Mouse (Mus musculus) forebrain, embryonic 15.5 days (tissue): ENCODE data around the gene Pabpn1. TPM values are rescaled to one million over a fixed set of nuclear protein-coding genes. Genes with fewer than 3 reads are reported as not detected.
"Not testable (repeated sequence)": the region's sequence is repeated elsewhere in the genome, so short reads cannot be mapped to it uniquely, and the experiment has no call there.

ENCODE experiments used
- ATAC-seq: fragments of 200-750 bp; cut with Nextera tagmentation; replicated peaks from 2 replicates; pipeline ENCODE4 v1.8.0; 2017; ENCODE audit warnings: mild to moderate bottlenecking, moderate TSS enrichment, moderate library complexity
- H3K27ac ChIP-seq: fragments of 300-500 bp; sonication (generic); replicated peaks from 2 replicates; pipeline ENCODE4 v1.5.1; 2015; ENCODE audit warnings: mild to moderate bottlenecking, inconsistent platforms
- H3K27me3 ChIP-seq: fragments of 300-500 bp; sonication (generic); 2 replicates; pipeline ENCODE4 v1.6.1; 2015; ENCODE audit warnings: inconsistent platforms
- H3K36me3 ChIP-seq: fragments of 300-500 bp; sonication (generic); 2 replicates; pipeline ENCODE4 v1.6.1; 2015; ENCODE audit warnings: mild to moderate bottlenecking, inconsistent platforms
- H3K4me1 ChIP-seq: fragments of 300-500 bp; sonication (generic); 2 replicates; pipeline ENCODE4 v1.6.1; 2015; ENCODE audit warnings: inconsistent platforms
- H3K4me2 ChIP-seq: fragments of 300-500 bp; sonication (generic); replicated peaks from 2 replicates; pipeline ENCODE4 v1.6.1; 2015; ENCODE audit warnings: mild to moderate bottlenecking, inconsistent platforms
- H3K4me3 ChIP-seq: fragments of 300-500 bp; sonication (generic); 2 replicates; pipeline ENCODE4 v1.5.1; 2015; ENCODE audit warnings: mild to moderate bottlenecking, inconsistent platforms
- H3K9ac ChIP-seq: fragments of 300-500 bp; sonication (generic); replicated peaks from 2 replicates; pipeline ENCODE4 v1.6.1; 2015; ENCODE audit warnings: mild to moderate bottlenecking, inconsistent platforms
- H3K9me3 ChIP-seq: fragments of 300-500 bp; sonication (generic); 2 replicates; pipeline ENCODE4 v1.6.1; 2016; ENCODE audit warnings: inconsistent platforms
- WGBS: fragments of 180-500 bp; shearing (Covaris S2); methylation state at CpG from one replicate; pipeline ENCODE4 v1.1.7; 2015; ENCODE audit warnings: mixed read lengths; 5-methylcytosine and 5-hydroxymethylcytosine counted together
- polyA plus RNA-seq: library from polyadenylated mRNA; unstranded; fragments of >200 nt; fragmentation: Nextera tagmentation; extraction: Ambion mirVana; gene quantifications from 2 replicates; pipeline ENCODE4 v1.2.1, GENCODE M21; 2015

The Pabpn1 gene
- polyA plus RNA-seq, 1 experiment from 2014 or later: 163 TPM

DNA sequence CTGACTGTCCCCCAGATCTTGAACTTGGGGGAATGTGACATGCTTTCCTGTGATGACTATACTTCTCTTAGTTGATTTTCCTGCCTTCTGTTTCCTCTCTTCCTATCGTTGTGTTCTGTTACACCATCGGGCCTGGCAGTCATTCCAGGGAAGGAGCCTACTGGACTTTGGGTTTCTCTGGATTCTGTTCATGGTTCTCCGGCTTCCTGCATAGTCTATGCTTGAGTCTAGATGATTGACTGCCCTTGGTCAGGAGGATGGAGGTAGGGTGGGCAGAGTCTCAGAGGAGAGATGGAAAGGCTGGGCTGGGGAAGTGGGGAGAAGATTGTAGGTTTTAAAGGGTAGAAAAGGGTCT is 47.9 kb downstream of the Pabpn1 start:
- no peak overlapping the region for H3K27ac ChIP-seq
- H3K4me1 ChIP-seq: peaks cover 12% of the 10 kb centered on the region
- no peaks in the 10 kb centered on the region for H3K27me3 ChIP-seq
- H3K36me3 ChIP-seq: no peaks in the 10 kb centered on the region
- H3K4me2 ChIP-seq: no peak overlapping the region
- no peak overlapping the region for H3K9ac ChIP-seq
- ATAC-seq: no peak
- no peaks in the 10 kb centered on the region for H3K9me3 ChIP-seq
- H3K4me3 ChIP-seq: no peak overlapping the region
- WGBS: 83% methylated on average over 3 of the region's 3 CpGs

- Histone ChIP-seq H3K36me3 (no peaks in the 10 kb centered on the region), H3K27ac (no peak overlapping the region), H3K27me3 (no peaks in the 10 kb centered on the region), H3K4me1 (peaks cover 2% of the 10 kb centered on the region), H3K9me3 (no peaks in the 10 kb centered on the region), H3K4me2 (no peak overlapping the region), H3K4me3 (no peak overlapping the region), H3K9ac (no peak overlapping the region)
- 65% methylated on average over 13 of the region's 13 CpGs for WGBS
- ATAC-seq: no peak
Observed at GRCm38 (mm10) chr14:54941024-54941978, 49.0 kb downstream of the Pabpn1 start.

DNA sequence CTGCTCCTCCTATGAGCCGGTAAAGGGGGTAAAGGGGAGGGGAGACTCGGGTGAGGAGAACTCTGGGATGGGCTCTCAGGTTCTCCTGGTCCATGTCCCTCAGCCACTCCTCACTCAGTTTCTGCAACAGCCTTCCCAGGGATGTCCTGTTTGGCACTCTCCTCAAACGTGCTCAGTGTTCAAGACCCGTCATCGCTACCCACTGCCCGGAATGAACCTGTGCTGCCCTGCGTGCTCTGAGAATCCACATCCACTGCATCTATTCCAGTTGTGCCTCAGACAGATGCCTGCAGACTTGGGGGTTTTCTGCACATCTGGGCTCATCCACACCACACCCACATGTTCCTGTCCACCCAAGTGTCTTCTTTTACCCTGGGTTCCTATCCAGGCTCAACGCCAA is 50.2 kb downstream of the Pabpn1 start:
- Histone ChIP-seq H3K36me3 (no peaks in the 10 kb centered on the region), H3K4me3 (no peak overlapping the region), H3K27me3 (no peaks in the 10 kb centered on the region), H3K4me2 (no peak overlapping the region), H3K27ac (no peak overlapping the region), H3K9me3 (no peaks in the 10 kb centered on the region), H3K9ac (no peak overlapping the region), H3K4me1 (no peaks in the 10 kb centered on the region)
- 86% methylated on average over 8 of the region's 8 CpGs for WGBS
- no peak for ATAC-seq

- 97% methylated on average over 7 of the region's 7 CpGs for WGBS
- Histone ChIP-seq H3K27ac (no peak overlapping the region), H3K9ac (no peak overlapping the region), H3K4me1 (no peaks in the 10 kb centered on the region), H3K36me3 (no peaks in the 10 kb centered on the region), H3K4me3 (no peak overlapping the region), H3K9me3 (no peaks in the 10 kb centered on the region), H3K27me3 (no peaks in the 10 kb centered on the region), H3K4me2 (no peak overlapping the region)
- no peak for ATAC-seq
Observed at GRCm38 (mm10) chr14:54943971-54944370, 51.7 kb downstream of the Pabpn1 start.

- Histone ChIP-seq H3K27me3 (no peaks in the 10 kb centered on the region), H3K4me3 (no peak overlapping the region), H3K4me2 (no peak overlapping the region), H3K4me1 (no peaks in the 10 kb centered on the region), H3K9ac (no peak overlapping the region), H3K27ac (no peak overlapping the region), H3K36me3 (no peaks in the 10 kb centered on the region), H3K9me3 (no peaks in the 10 kb centered on the region)
- WGBS: 66% methylated on average over 2 of the region's 2 CpGs
- ATAC-seq: no peak
Observed at GRCm38 (mm10) chr14:54944939-54945338, 52.6 kb downstream of the Pabpn1 start.

DNA sequence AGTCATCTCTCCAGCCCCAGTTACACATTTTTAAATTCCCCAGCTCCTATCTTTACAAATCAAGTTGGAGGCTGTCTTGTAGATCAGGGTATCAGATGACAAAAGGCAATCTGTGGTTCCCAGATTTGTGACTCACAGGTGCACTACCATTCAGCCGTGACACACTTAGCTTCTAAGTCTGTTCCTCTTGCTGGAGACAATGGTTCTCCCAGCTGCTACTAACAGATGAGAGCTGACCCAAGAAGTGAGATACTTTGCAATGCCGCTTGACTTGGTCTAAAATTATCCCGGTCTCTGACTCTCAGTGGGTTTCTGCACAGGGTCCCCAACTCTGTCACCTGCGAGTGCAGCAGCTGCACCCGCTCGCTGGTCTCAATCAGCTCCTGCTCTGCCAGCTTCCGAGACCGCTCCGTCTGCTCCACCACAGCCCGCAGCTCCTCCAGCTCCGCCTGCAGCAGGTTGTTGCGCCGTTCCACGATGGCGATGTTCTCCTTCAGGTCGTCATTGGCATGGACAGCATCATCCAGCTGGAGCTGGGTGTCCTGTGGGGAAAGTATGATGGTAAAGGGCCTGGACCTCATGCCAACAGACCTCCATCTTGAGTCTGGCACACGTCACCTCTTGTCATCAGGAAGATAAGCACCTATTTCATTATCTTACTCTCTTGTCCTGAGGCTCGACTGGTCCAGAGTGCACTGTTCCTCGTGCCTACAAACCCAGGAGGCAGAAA is 53.8 kb downstream of the Pabpn1 start:
- Histone ChIP-seq H3K4me2 (no peak overlapping the region), H3K9ac (no peak overlapping the region), H3K27ac (no peak overlapping the region), H3K4me3 (no peak overlapping the region), H3K36me3 (no peaks in the 10 kb centered on the region), H3K4me1 (no peaks in the 10 kb centered on the region), H3K27me3 (no peaks in the 10 kb centered on the region), H3K9me3 (no peaks in the 10 kb centered on the region)
- ATAC-seq: no peak
- 85% methylated on average over 19 of the region's 19 CpGs for WGBS

- not testable (repeated sequence) for H3K4me3 ChIP-seq, H3K9ac ChIP-seq, ATAC-seq, H3K4me2 ChIP-seq, H3K36me3 ChIP-seq, H3K4me1 ChIP-seq, H3K27me3 ChIP-seq, H3K27ac ChIP-seq, H3K9me3 ChIP-seq
- 91% methylated on average over 11 of the region's 11 CpGs for WGBS
Observed at GRCm38 (mm10) chr14:54947008-54947407, 54.7 kb downstream of the Pabpn1 start.

Other genes starting within 250 kb of the Pabpn1 start
- gene 1700123O20Rik, start 206.3 kb upstream of the Pabpn1 start, polyA plus RNA-seq: 71.2 and 71.6 TPM in 2 replicates
- 171 and 181 TPM in 2 replicates for gene Acin1, start 205.6 kb upstream of the Pabpn1 start, polyA plus RNA-seq
- 0.23 and 0.25 TPM in 2 replicates for gene Gm29776, start 193.7 kb upstream of the Pabpn1 start, polyA plus RNA-seq
- not detected in 2 replicates for gene Cebpe, start 180.3 kb upstream of the Pabpn1 start, polyA plus RNA-seq
- gene Slc7a8, start 110.6 kb upstream of the Pabpn1 start, polyA plus RNA-seq: 6.4 and 8.2 TPM in 2 replicates
- not detected in 2 replicates for gene Rnf212b, start 78.4 kb upstream of the Pabpn1 start, polyA plus RNA-seq
- gene Homez, start 21.5 kb upstream of the Pabpn1 start, polyA plus RNA-seq: 11.1 and 13.5 TPM in 2 replicates
- gene Ppp1r3e, start 14.9 kb upstream of the Pabpn1 start, polyA plus RNA-seq: 1.7 and 2.3 TPM in 2 replicates
- 3.5 and 3.6 TPM in 2 replicates for gene Bcl2l2, start 9.1 kb upstream of the Pabpn1 start, polyA plus RNA-seq
- 0.14 and 0.15 TPM in 2 replicates for gene Gm20521, start 9.1 kb upstream of the Pabpn1 start, polyA plus RNA-seq
- 154 and 167 TPM in 2 replicates for gene Slc22a17, start 20.6 kb downstream of the Pabpn1 start, polyA plus RNA-seq
- 27.6 and 30.4 TPM in 2 replicates for gene Efs, start 33.6 kb downstream of the Pabpn1 start, polyA plus RNA-seq
- 0.27 and 0.29 TPM in 2 replicates for gene Il25, start 40.2 kb downstream of the Pabpn1 start, polyA plus RNA-seq
- 3.8 and 5.5 TPM in 2 replicates for gene Cmtm5, start 43.8 kb downstream of the Pabpn1 start, polyA plus RNA-seq
- gene Myh6, start 74.4 kb downstream of the Pabpn1 start, polyA plus RNA-seq: 1.0 and 1.3 TPM in 2 replicates
- gene Gm17428, start 84.4 kb downstream of the Pabpn1 start, polyA plus RNA-seq: not detected in 2 replicates
- gene Myh7, start 102.1 kb downstream of the Pabpn1 start, polyA plus RNA-seq: 6.5 and 6.7 TPM in 2 replicates
- 67.1 and 70.8 TPM in 2 replicates for gene Ngdn, start 123.0 kb downstream of the Pabpn1 start, polyA plus RNA-seq
- gene Zfhx2, start 199.8 kb downstream of the Pabpn1 start, polyA plus RNA-seq: 27.4 and 30.6 TPM in 2 replicates
- gene Thtpa, start 202.3 kb downstream of the Pabpn1 start, polyA plus RNA-seq: 52.2 and 52.3 TPM in 2 replicates
- gene Ap1g2, start 214.1 kb downstream of the Pabpn1 start, polyA plus RNA-seq: 11.4 and 13.0 TPM in 2 replicates
- 37.4 and 38.3 TPM in 2 replicates for gene Jph4, start 224.4 kb downstream of the Pabpn1 start, polyA plus RNA-seq